Mouse (Mus musculus) brain, embryonic 14.5 days (tissue): ENCODE measurements at regions not wholly inside any gene's neighbourhood (a gene's known extent, or its start where the extent isn't known, plus 50 kb on each side); places are given as distances from the start of the nearest gene placed in this dataset.

ENCODE experiments used
- CTCF ChIP-seq: fragments of 200-500 bp; IDR thresholded peaks from 2 replicates; pipeline ENCODE4 v1.5.1; 2012; ENCODE audit warnings: inconsistent platforms, mild to moderate bottlenecking, moderate library complexity, borderline replicate concordance; ENCODE audit not compliant: insufficient read depth, insufficient read length; ENCODE audit errors: extremely low read depth
- POLR2A ChIP-seq: fragments of 200-500 bp; IDR thresholded peaks from 2 replicates; pipeline ENCODE4 v1.6.1; 2012; ENCODE audit warnings: mild to moderate bottlenecking, inconsistent platforms, borderline replicate concordance; ENCODE audit not compliant: poor library complexity, insufficient read depth, insufficient read length, severe bottlenecking; ENCODE audit errors: extremely low read depth

- TF ChIP-seq CTCF (no peak), POLR2A (no peak)
These were observed 53.8 kb upstream of the 1110032F04Rik start for GRCm38 (mm10) chr3:68815621-68816020.
